Mouse (Mus musculus) small intestine, adult 2 months (tissue): ENCODE measurements at regions not wholly inside any gene's neighbourhood (a gene's known extent, or its start where the extent isn't known, plus 50 kb on each side); places are given as distances from the start of the nearest gene placed in this dataset.

Experiments used
- H3K27ac ChIP-seq: fragments of 200-500 bp; 2 replicates; pipeline ENCODE4 v1.5.1; 2012; ENCODE audit warnings: low read depth, low read length, control low read depth, inconsistent platforms; ENCODE audit not compliant: insufficient read depth
- H3K27me3 ChIP-seq: fragments of 200-500 bp; 2 replicates; pipeline ENCODE4 v1.6.1; 2012; ENCODE audit warnings: mild to moderate bottlenecking, moderate library complexity, low read length, inconsistent platforms; ENCODE audit not compliant: control insufficient read depth, insufficient read depth
- H3K36me3 ChIP-seq: fragments of 200-500 bp; 2 replicates; pipeline ENCODE4 v1.6.1; 2012; ENCODE audit warnings: mild to moderate bottlenecking, low read length, control low read depth, inconsistent platforms; ENCODE audit not compliant: control insufficient read depth, insufficient read depth
- H3K4me1 ChIP-seq: fragments of 200-500 bp; 2 replicates; pipeline ENCODE4 v1.6.1; 2012; ENCODE audit warnings: low read length, inconsistent platforms, mixed read lengths; ENCODE audit not compliant: control insufficient read depth, insufficient read depth, insufficient read length
- H3K4me3 ChIP-seq: fragments of 200-500 bp; 2 replicates; pipeline ENCODE4 v1.5.1; 2012; ENCODE audit warnings: low read depth, mild to moderate bottlenecking, control low read depth, inconsistent platforms, low read length, moderate library complexity
- CTCF ChIP-seq: fragments of 200-500 bp; IDR thresholded peaks from 2 replicates; pipeline ENCODE4 v1.5.1; 2012; ENCODE audit warnings: low read depth, mild to moderate bottlenecking, control low read depth, inconsistent platforms, low read length, moderate library complexity, mixed read lengths; ENCODE audit not compliant: insufficient replicate concordance, insufficient read length; ENCODE audit errors: extremely low read depth
- POLR2A ChIP-seq: fragments of 200-500 bp; IDR thresholded peaks from 2 replicates; pipeline ENCODE4 v1.6.1; 2012; ENCODE audit warnings: low read depth, mild to moderate bottlenecking, control low read depth, inconsistent platforms, low read length, moderate library complexity
- WGBS: fragments of 180-500 bp; shearing (Covaris S2); methylation state at CpG from one replicate; pipeline ENCODE4 v1.1.7; 2018; 5-methylcytosine and 5-hydroxymethylcytosine counted together

GRCm38 (mm10) chr4:48781099-48781498 lies 117.8 kb downstream of the Cavin4 start:
- H3K4me1 ChIP-seq, result no peaks in the 10 kb centered on the region
- no peaks in the 10 kb centered on the region for H3K27me3 ChIP-seq
- H3K4me3 ChIP-seq, result no peak overlapping the region
- WGBS, result 68% methylated on average over 4 of the region's 4 CpGs
- TF ChIP-seq CTCF, result no peak
- no peak for TF ChIP-seq POLR2A
- H3K36me3 ChIP-seq, result no peaks in the 10 kb centered on the region
- no peak overlapping the region for H3K27ac ChIP-seq

DNA sequence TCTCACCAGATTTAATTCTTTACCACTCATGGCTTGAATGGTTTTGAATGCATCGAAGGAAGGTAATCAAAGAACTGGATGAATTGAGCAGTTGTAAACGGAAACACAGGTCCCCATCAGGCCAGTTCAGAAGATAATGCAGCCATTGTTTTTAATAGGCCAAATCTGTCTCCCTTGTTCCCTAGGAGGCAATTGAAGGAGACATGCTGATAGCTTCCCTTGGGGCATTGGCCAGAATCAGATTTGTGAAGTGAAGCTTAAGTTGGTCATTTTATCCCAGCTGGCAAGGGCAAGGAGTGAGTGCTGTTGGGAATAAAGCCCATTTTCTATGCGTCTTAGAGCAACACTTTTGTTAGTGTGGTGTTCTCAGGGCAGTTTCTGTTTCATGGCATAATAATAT lies 119.4 kb downstream of the Cavin4 start:
- Histone ChIP-seq H3K4me1 (no peaks in the 10 kb centered on the region), H3K36me3 (no peaks in the 10 kb centered on the region), H3K27ac (no peak overlapping the region), H3K4me3 (no peak overlapping the region), H3K27me3 (no peaks in the 10 kb centered on the region)
- TF ChIP-seq POLR2A (no peak), CTCF (no peak)
- WGBS, result 72% methylated on average over 3 of the region's 3 CpGs

DNA sequence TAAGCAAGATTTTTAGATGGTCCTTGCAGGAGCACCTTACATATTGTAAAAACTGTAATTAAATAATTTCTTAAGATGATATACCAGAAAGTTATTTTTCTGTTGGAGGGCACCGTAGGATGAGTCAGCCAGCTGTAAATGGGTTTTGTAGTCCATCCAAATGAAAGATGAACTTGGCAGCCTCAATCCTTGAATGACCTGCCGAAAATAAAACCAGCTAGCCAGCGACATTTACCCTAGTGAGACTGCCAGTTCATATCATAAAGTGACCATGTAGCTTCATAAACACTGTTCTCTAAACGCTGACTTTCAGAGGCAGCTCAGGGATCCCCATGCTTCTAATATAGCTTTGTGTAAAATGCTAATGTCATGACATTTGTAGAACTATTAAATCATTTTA lies 127.8 kb downstream of the Cavin4 start:
- no peaks in the 10 kb centered on the region for H3K27me3 ChIP-seq
- TF ChIP-seq CTCF, result no peak
- no peak for TF ChIP-seq POLR2A
- no peak overlapping the region for H3K27ac ChIP-seq
- no peaks in the 10 kb centered on the region for H3K4me1 ChIP-seq
- WGBS, result 85% methylated on average over 4 of the region's 4 CpGs
- no peak overlapping the region for H3K4me3 ChIP-seq
- no peaks in the 10 kb centered on the region for H3K36me3 ChIP-seq

GRCm38 (mm10) chr4:48803777-48804176 lies 140.5 kb downstream of the Cavin4 start:
- WGBS, result 22% methylated on average over 3 of the region's 3 CpGs
- no peak for TF ChIP-seq POLR2A
- TF ChIP-seq CTCF, result no peak
- no peak overlapping the region for H3K4me3 ChIP-seq
- peaks cover 2% of the 10 kb centered on the region; the same call in 1 of the 2 replicates for H3K4me1 ChIP-seq
- no peaks in the 10 kb centered on the region for H3K36me3 ChIP-seq
- H3K27ac ChIP-seq, result no peak overlapping the region
- H3K27me3 ChIP-seq, result no peaks in the 10 kb centered on the region

DNA sequence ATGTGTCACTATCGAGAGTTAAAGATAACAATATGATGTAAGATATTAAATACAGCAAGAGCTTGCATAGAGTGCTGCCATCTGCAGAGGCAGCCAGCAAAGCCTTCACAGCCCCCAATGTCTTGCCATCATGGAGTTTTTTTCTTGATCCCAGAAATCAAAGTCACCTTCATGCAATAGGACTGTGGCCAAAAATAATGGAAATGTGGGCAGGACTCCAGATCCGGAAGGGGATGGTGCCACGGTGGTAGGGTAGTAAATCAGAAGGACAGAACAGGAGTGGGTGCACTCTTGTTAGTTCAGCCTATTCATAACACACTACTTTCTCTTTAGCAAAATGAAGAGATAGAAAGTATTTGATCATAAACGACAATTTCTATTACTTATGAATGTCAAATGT lies 145.3 kb downstream of the Cavin4 start:
- Histone ChIP-seq H3K4me3 (no peak overlapping the region), H3K27me3 (no peaks in the 10 kb centered on the region), H3K36me3 (no peaks in the 10 kb centered on the region), H3K27ac (no peak overlapping the region), H3K4me1 (peaks cover 2% of the 10 kb centered on the region; the same call in 1 of the 2 replicates)
- no peak for TF ChIP-seq POLR2A
- no peak for TF ChIP-seq CTCF
- 75% methylated on average over 4 of the region's 4 CpGs for WGBS

DNA sequence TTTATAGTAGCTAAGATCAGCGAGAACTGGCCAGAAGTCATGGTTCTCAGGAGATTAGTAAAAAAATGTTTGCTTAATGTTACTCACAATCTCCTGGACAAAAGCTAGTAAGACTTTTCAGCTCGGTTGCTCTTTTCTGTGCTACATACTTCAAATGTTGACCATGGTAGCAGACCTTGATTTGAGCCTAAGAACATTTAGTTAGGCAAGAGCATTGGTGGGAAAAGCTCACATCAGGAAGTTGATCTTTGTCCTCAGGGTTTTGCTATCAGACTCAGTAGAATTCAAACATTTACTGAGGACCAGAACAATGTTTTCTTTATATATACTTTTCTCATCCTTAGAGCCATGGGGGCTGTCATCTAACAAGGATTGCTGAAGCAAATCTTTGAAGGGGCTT lies 170.4 kb downstream of the Cavin4 start:
- Histone ChIP-seq H3K36me3 (no peaks in the 10 kb centered on the region), H3K4me3 (no peak overlapping the region), H3K4me1 (no peaks in the 10 kb centered on the region), H3K27ac (no peak overlapping the region), H3K27me3 (no peaks in the 10 kb centered on the region)
- 27% methylated on average over 2 of the region's 2 CpGs for WGBS
- TF ChIP-seq POLR2A, result no peak
- no peak for TF ChIP-seq CTCF

DNA sequence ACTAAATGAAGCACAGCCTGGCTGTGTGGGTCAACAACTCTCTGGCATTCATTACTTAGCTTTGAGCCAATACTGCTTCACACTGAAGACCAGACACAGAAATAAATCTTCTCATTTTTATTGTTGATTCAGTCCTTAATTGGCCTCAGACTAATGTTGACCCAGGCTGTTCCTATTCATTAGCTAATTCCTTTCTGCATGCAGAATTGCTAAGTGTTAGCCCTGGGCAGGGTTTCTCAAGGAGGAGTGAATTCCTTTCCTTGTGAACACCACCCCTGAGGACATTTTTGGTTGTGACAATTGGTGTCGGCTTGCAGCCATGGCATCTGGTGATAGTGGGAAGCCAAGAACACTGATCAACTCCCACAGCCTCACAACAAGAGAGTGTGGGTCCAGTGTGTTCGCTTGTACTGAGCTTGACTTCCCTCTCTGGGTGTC lies 179.5 kb downstream of the Cavin4 start:
- Histone ChIP-seq H3K27ac (no peak overlapping the region), H3K4me3 (no peak overlapping the region), H3K27me3 (no peaks in the 10 kb centered on the region), H3K4me1 (no peaks in the 10 kb centered on the region), H3K36me3 (no peaks in the 10 kb centered on the region)
- WGBS, result 51% methylated on average over 2 of the region's 2 CpGs
- TF ChIP-seq CTCF (no peak), POLR2A (no peak)

- Histone ChIP-seq H3K36me3 (no peaks in the 10 kb centered on the region), H3K4me3 (no peak overlapping the region), H3K4me1 (no peaks in the 10 kb centered on the region), H3K27ac (no peak overlapping the region), H3K27me3 (no peaks in the 10 kb centered on the region)
- WGBS, result 78% methylated on average over 2 of the region's 2 CpGs
- TF ChIP-seq POLR2A (no peak), CTCF (no peak)
Measured at GRCm38 (mm10) chr4:48871105-48871504, 188.0 kb upstream of the Plppr1 start.
